Mouse (Mus musculus): ENCODE measurements around the gene Dnajc11.

DNA sequence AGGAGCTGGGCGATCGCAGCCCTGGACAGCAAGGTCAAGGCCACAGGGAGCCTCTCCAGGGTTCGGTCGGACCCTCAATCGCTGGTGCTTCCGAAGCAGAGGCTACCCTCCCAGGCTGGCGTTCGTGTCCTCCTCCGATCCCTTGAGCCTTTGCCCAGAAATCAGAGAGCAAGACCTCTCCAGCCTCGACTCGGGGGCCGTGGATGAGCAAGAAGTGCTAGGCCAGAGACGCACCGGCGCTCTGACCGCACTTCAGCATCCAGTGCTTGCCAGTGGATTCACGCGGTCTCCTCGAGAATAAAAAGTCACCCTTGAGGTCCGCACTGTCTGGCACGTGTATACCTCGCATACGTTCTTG, 703 bp downstream of the Dnajc11 start:
- TF ChIP-seq GATA1 (IDR thresholded peaks at IDR 0.05; ENCODE audit: borderline replicate concordance, low read length), result no peak
- TF ChIP-seq FLI1 (IDR thresholded peaks at IDR 0.05; ENCODE audit: low read length), result no peak

All from megakaryocyte, embryonic 14.5 days (primary cell).